8 mouse cellular contexts compared by ENCODE assay signal in the genomic region with DNA sequence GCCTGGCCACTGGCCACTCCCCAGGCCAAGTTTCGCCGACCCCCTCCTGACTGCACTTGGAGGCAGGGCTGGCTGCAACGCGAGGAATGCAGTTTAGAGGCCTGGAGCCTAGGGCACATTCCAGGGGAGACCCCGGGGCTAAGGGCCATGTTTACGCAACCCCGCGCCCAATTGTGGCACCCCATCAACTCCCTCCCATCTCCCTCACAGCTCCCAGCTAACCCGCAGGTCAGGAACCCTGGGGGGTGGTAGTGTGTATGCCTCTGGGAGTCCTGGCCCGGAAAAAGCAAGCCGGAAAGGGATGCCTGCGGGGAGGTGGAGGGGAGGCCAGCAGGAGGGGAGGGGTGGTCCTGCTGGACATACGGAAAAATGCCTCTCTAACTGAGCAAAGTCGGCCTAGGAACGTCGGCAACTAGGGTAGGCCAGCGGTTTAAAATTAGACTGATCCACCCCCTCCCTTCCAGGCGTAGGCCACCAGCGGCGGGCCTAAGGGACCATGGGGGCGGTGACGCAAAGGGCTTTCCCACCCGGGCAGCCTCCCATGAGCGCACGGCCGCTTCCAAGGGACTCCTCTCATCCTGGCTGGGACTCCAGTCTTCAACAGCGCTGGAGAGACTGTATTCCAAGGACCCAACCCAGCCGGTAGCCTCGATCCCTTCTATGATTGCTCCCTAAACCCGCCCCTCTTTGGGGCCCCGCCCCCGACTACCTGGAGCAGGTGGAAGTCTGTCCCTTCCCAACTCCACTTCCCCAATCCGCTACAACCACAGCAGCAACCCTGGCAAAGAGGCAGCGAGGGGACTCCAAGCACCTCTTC. TPM values are rescaled to one million over a fixed set of nuclear protein-coding genes. Genes with fewer than 3 reads are reported as not detected.
DNase-seq lines count a peak whose midpoint lies in the region; ATAC-seq lines count a peak whose summit lies in the region.

No protein-coding gene starts in this region.

- H3K4me2 ChIP-seq in embryonic facial prominence, embryonic 13.5 days: peak overlapping the region; percentile 95
- H3K4me2 ChIP-seq in heart, embryonic 11.5 days: peak overlapping the region; percentile 98
- peak overlapping the region; percentile 96 for H3K4me2 ChIP-seq in kidney, embryonic 15.5 days
- H3K4me2 ChIP-seq in lung, embryonic 16.5 days (ENCODE audit: low read depth, low read length): peak overlapping the region; percentile 92

- no peaks in the 10 kb centered on the region for H3K9me3 ChIP-seq in embryonic facial prominence, embryonic 13.5 days
- no peaks in the 10 kb centered on the region for H3K9me3 ChIP-seq in heart, embryonic 11.5 days (replicated peaks; ENCODE audit: control insufficient read depth, low read length)
- H3K9me3 ChIP-seq in kidney, embryonic 15.5 days (replicated peaks): no peaks in the 10 kb centered on the region
- no peaks in the 10 kb centered on the region for H3K9me3 ChIP-seq in lung, embryonic 16.5 days (ENCODE audit: control insufficient read depth, low read length)

- peak; percentile 37 for DNase-seq in 416B (ENCODE audit: low read depth)
- peak; percentile 56 for DNase-seq in WW6 (ENCODE audit: low read depth, low spot score)
- DNase-seq in ovary, postnatal 14 days (ENCODE audit: low spot score): peak; percentile 44
- DNase-seq in layer of hippocampus, postnatal 14 days (ENCODE audit: low spot score in 2 of 2): no peak

- H3K4me1 ChIP-seq in embryonic facial prominence, embryonic 13.5 days: peaks cover 46% of the 10 kb centered on the region
- H3K4me1 ChIP-seq in heart, embryonic 11.5 days (ENCODE audit: control insufficient read depth, insufficient read depth, low read length): peaks cover 37% of the 10 kb centered on the region
- peaks cover 72% of the 10 kb centered on the region for H3K4me1 ChIP-seq in kidney, embryonic 15.5 days
- peaks cover 38% of the 10 kb centered on the region for H3K4me1 ChIP-seq in lung, embryonic 16.5 days (replicated peaks; ENCODE audit: control insufficient read depth, insufficient read depth, low read length)

- no peaks in the 10 kb centered on the region for H3K36me3 ChIP-seq in embryonic facial prominence, embryonic 13.5 days
- no peaks in the 10 kb centered on the region for H3K36me3 ChIP-seq in heart, embryonic 11.5 days (ENCODE audit: control insufficient read depth, insufficient read depth, low read length)
- H3K36me3 ChIP-seq in kidney, embryonic 15.5 days: no peaks in the 10 kb centered on the region
- H3K36me3 ChIP-seq in lung, embryonic 16.5 days (ENCODE audit: control insufficient read depth, insufficient read depth, low read length): 0 out of 2 replicates have a peak, but pooled peaks cover 4% of the 10 kb centered on the region

- peak overlapping the region; percentile 82 for H3K9ac ChIP-seq in embryonic facial prominence, embryonic 13.5 days
- peak overlapping the region; percentile 82 for H3K9ac ChIP-seq in heart, embryonic 11.5 days (ENCODE audit: low read depth, low read length)
- peak overlapping the region; percentile 69 for H3K9ac ChIP-seq in kidney, embryonic 15.5 days
- peak overlapping the region; percentile 96 for H3K9ac ChIP-seq in lung, embryonic 16.5 days (ENCODE audit: low read length)

- no peak; the same call in 1 of the 2 replicates for ATAC-seq in embryonic facial prominence, embryonic 13.5 days (ENCODE audit: insufficient number of reproducible peaks, insufficient read depth, low FRiP score, low TSS enrichment, low read depth)
- ATAC-seq in heart, embryonic 11.5 days (replicated peaks; ENCODE audit: insufficient number of reproducible peaks, low FRiP score, low TSS enrichment): peak; percentile 31; the same call in 1 of the 2 replicates
- ATAC-seq in kidney, embryonic 15.5 days (replicated peaks; ENCODE audit: low FRiP score): peak; percentile 46
- peak; percentile 64 for ATAC-seq in lung, embryonic 16.5 days (ENCODE audit: low read depth)

- whole genome bisulfite sequencing in embryonic facial prominence, embryonic 13.5 days: 2% methylated on average over 34 of the region's 34 CpGs
- WGBS in heart, embryonic 11.5 days (ENCODE audit: insufficient replicate concordance): 1% methylated on average over 33 of the region's 34 CpGs
- under 1% methylated on average over 34 of the region's 34 CpGs for WGBS in kidney, embryonic 15.5 days
- 1% methylated on average over 29 of the region's 34 CpGs for WGBS in lung, embryonic 16.5 days

- peak overlapping the region; percentile 86 for H3K27ac ChIP-seq in embryonic facial prominence, embryonic 13.5 days
- peak overlapping the region; percentile 91 for H3K27ac ChIP-seq in heart, embryonic 11.5 days (ENCODE audit: low read depth, low read length)
- peak overlapping the region; percentile 95 for H3K27ac ChIP-seq in kidney, embryonic 15.5 days
- peak overlapping the region; percentile 98 for H3K27ac ChIP-seq in lung, embryonic 16.5 days (ENCODE audit: low read length)

- peak overlapping the region; percentile 73 for H3K4me3 ChIP-seq in embryonic facial prominence, embryonic 13.5 days
- peak overlapping the region; percentile 78 for H3K4me3 ChIP-seq in heart, embryonic 11.5 days (ENCODE audit: low read depth, low read length)
- H3K4me3 ChIP-seq in kidney, embryonic 15.5 days (replicated peaks): peak overlapping the region; percentile 84
- peak overlapping the region; percentile 91 for H3K4me3 ChIP-seq in lung, embryonic 16.5 days (ENCODE audit: low read length)

- peaks cover 13% of the 10 kb centered on the region; the same call in 1 of the 2 replicates for H3K27me3 ChIP-seq in embryonic facial prominence, embryonic 13.5 days
- no peaks in the 10 kb centered on the region for H3K27me3 ChIP-seq in heart, embryonic 11.5 days (ENCODE audit: control insufficient read depth, insufficient read depth, low read length)
- H3K27me3 ChIP-seq in kidney, embryonic 15.5 days: peaks cover 24% of the 10 kb centered on the region
- H3K27me3 ChIP-seq in lung, embryonic 16.5 days (ENCODE audit: control insufficient read depth, insufficient read depth, low read depth, low read length): no peaks in the 10 kb centered on the region; the same call in 1 of the 2 replicates

RNA-seq across cellular contexts. Expression of a gene that starts 0.9 kb away (rescaled TPM):
- polyA plus RNA-seq in embryonic facial prominence, embryonic 13.5 days (2015; fragmentation: Nextera tagmentation; extraction: Ambion mirVana): 2.3 and 3.0 TPM in 2 replicates
- polyA plus RNA-seq in heart, embryonic 11.5 days (2014; fragmentation: Nextera tagmentation; extraction: Ambion mirVana): 2.8 and 3.1 TPM in 2 replicates
- polyA plus RNA-seq in kidney, embryonic 15.5 days (2015; fragmentation: Nextera tagmentation; extraction: Ambion mirVana): 3.5 TPM in 2 replicates
- 12.7 and 15.8 TPM in 2 replicates for polyA plus RNA-seq in lung, embryonic 16.5 days (2015; fragmentation: Nextera tagmentation; extraction: Ambion mirVana)
- total RNA-seq in layer of hippocampus, postnatal 14 days (2021): 1 to 10 TPM; 2.6 to 3.4 TPM

RNA-seq across cellular contexts. Expression of a gene that starts 1.8 kb away (rescaled TPM):
- 5.9 and 6.0 TPM in 2 replicates for polyA plus RNA-seq in embryonic facial prominence, embryonic 13.5 days (2015; fragmentation: Nextera tagmentation; extraction: Ambion mirVana)
- 1.5 and 2.1 TPM in 2 replicates for polyA plus RNA-seq in heart, embryonic 11.5 days (2014; fragmentation: Nextera tagmentation; extraction: Ambion mirVana)
- polyA plus RNA-seq in kidney, embryonic 15.5 days (2015; fragmentation: Nextera tagmentation; extraction: Ambion mirVana): 2.5 and 2.9 TPM in 2 replicates
- polyA plus RNA-seq in lung, embryonic 16.5 days (2015; fragmentation: Nextera tagmentation; extraction: Ambion mirVana): 5.5 and 6.3 TPM in 2 replicates
- 10 to 100 TPM; 10.7 to 11.9 TPM for total RNA-seq in layer of hippocampus, postnatal 14 days (2021)

RNA-seq across cellular contexts. Expression of a gene that starts 20.7 kb away (rescaled TPM):
- 121 TPM in 2 replicates for polyA plus RNA-seq in embryonic facial prominence, embryonic 13.5 days (2015; fragmentation: Nextera tagmentation; extraction: Ambion mirVana)
- polyA plus RNA-seq in heart, embryonic 11.5 days (2014; fragmentation: Nextera tagmentation; extraction: Ambion mirVana): 83.5 and 88.7 TPM in 2 replicates
- polyA plus RNA-seq in kidney, embryonic 15.5 days (2015; fragmentation: Nextera tagmentation; extraction: Ambion mirVana): 119 and 125 TPM in 2 replicates
- 115 and 125 TPM in 2 replicates for polyA plus RNA-seq in lung, embryonic 16.5 days (2015; fragmentation: Nextera tagmentation; extraction: Ambion mirVana)
- total RNA-seq in layer of hippocampus, postnatal 14 days (2021): 10 to 100 TPM; 41.3 to 45.8 TPM

RNA-seq across cellular contexts. Expression of a gene that starts 20.7 kb away (rescaled TPM):
- polyA plus RNA-seq in embryonic facial prominence, embryonic 13.5 days (2015; fragmentation: Nextera tagmentation; extraction: Ambion mirVana): 1.3 and 1.8 TPM in 2 replicates
- 1.3 and 1.7 TPM in 2 replicates for polyA plus RNA-seq in heart, embryonic 11.5 days (2014; fragmentation: Nextera tagmentation; extraction: Ambion mirVana)
- 2.2 and 2.6 TPM in 2 replicates for polyA plus RNA-seq in kidney, embryonic 15.5 days (2015; fragmentation: Nextera tagmentation; extraction: Ambion mirVana)
- polyA plus RNA-seq in lung, embryonic 16.5 days (2015; fragmentation: Nextera tagmentation; extraction: Ambion mirVana): 2.1 and 2.6 TPM in 2 replicates
- total RNA-seq in layer of hippocampus, postnatal 14 days (2021): 1 to 10 TPM; 5.0 to 8.3 TPM

RNA-seq across cellular contexts. Expression of a gene that starts 26.3 kb away (rescaled TPM):
- polyA plus RNA-seq in embryonic facial prominence, embryonic 13.5 days (2015; fragmentation: Nextera tagmentation; extraction: Ambion mirVana): 0.39 and 0.81 TPM in 2 replicates
- 0.11 TPM in 1 of 2 replicates, not detected in the other for polyA plus RNA-seq in heart, embryonic 11.5 days (2014; fragmentation: Nextera tagmentation; extraction: Ambion mirVana)
- 0.39 and 0.50 TPM in 2 replicates for polyA plus RNA-seq in kidney, embryonic 15.5 days (2015; fragmentation: Nextera tagmentation; extraction: Ambion mirVana)
- 1.1 and 1.5 TPM in 2 replicates for polyA plus RNA-seq in lung, embryonic 16.5 days (2015; fragmentation: Nextera tagmentation; extraction: Ambion mirVana)
- 1 to 10 TPM in 1 of 2 experiments, under 1 TPM in 1; 0.81 to 1.2 TPM for total RNA-seq in layer of hippocampus, postnatal 14 days (2021)

Comparison
In these comparisons a context has a peak if more than half of its experiments do, and no peak if none do; other contexts are left out.
1. DNase-seq: peak in 416B (single experiment), WW6 (single experiment) and ovary, postnatal 14 days (single experiment); none in layer of hippocampus, postnatal 14 days (0 of 2).
2. Peak in every context shown above with its lines, with median percentiles within 50 percentile points of each other: H3K27ac ChIP-seq, H3K4me2 ChIP-seq, H3K4me3 ChIP-seq and H3K9ac ChIP-seq.